Mouse (Mus musculus): Measurements from ENCODE around the gene Tspan10. TPM values are rescaled to one million over a fixed set of nuclear protein-coding genes. Genes with fewer than 3 reads are reported as not detected.
A peak's percentile ranks its signal among the peaks of the same experiment; 100 is the strongest.

The Tspan10 gene
- polyA plus RNA-seq, 1 experiment from 2014 or later, result not detected

GRCm38 (mm10) chr11:120453306-120453705 is 10.9 kb downstream of the Tspan10 start, which contains the start of gene Pde6g:
Gene Pde6g (minus strand): TSS chr11:120453500.
- H3K36me3 ChIP-seq (ENCODE audit: control insufficient read depth, insufficient read depth), result no peaks in the 10 kb centered on the region; the same call in 1 of the 2 replicates
- no peak within 1 kb of the TSS for H3K9ac ChIP-seq (ENCODE audit: low read depth, low read length)
- H3K4me3 ChIP-seq (ENCODE audit: low read depth, low read length), result no peak within 1 kb of the TSS
- H3K9me3 ChIP-seq (ENCODE audit: control insufficient read depth), result no peaks in the 10 kb centered on the region
- H3K4me1 ChIP-seq (replicated peaks; ENCODE audit: control insufficient read depth, insufficient read depth, low read length), result no peaks in the 10 kb centered on the region
- no peak within 1 kb of the TSS for H3K4me2 ChIP-seq (replicated peaks; ENCODE audit: low read depth)
- no peak for ATAC-seq
- H3K27ac ChIP-seq (ENCODE audit: low read depth, low read length), result no peak within 1 kb of the TSS
- WGBS, result 82% methylated on average over 4 of the region's 4 CpGs
- no peaks in the 10 kb centered on the region for H3K27me3 ChIP-seq (replicated peaks; ENCODE audit: control insufficient read depth, insufficient read depth, low read length)
- TF ChIP-seq CTCF (IDR thresholded peaks at IDR 0.05; ENCODE audit: low read depth), result no peak

- H3K4me2 ChIP-seq (replicated peaks; ENCODE audit: low read depth), result no peak overlapping the region
- no peaks in the 10 kb centered on the region for H3K9me3 ChIP-seq (ENCODE audit: control insufficient read depth)
- H3K9ac ChIP-seq (ENCODE audit: low read depth, low read length), result no peak overlapping the region
- ATAC-seq, result no peak
- 0 out of 2 replicates have a peak, but pooled peaks cover 3% of the 10 kb centered on the region for H3K4me1 ChIP-seq (replicated peaks; ENCODE audit: control insufficient read depth, insufficient read depth, low read length)
- H3K27me3 ChIP-seq (replicated peaks; ENCODE audit: control insufficient read depth, insufficient read depth, low read length), result no peaks in the 10 kb centered on the region
- TF ChIP-seq CTCF (IDR thresholded peaks at IDR 0.05; ENCODE audit: low read depth), result no peak
- no peaks in the 10 kb centered on the region; the same call in 1 of the 2 replicates for H3K36me3 ChIP-seq (ENCODE audit: control insufficient read depth, insufficient read depth)
- WGBS, result 95% methylated on average over 4 of the region's 4 CpGs
- no peak overlapping the region for H3K27ac ChIP-seq (ENCODE audit: low read depth, low read length)
- H3K4me3 ChIP-seq (ENCODE audit: low read depth, low read length), result no peak overlapping the region
Measured at GRCm38 (mm10) chr11:120454965-120455364, 12.5 kb downstream of the Tspan10 start.

GRCm38 (mm10) chr11:120455413-120455812 is 13.0 kb downstream of the Tspan10 start:
- no peak overlapping the region for H3K9ac ChIP-seq (ENCODE audit: low read depth, low read length)
- H3K4me2 ChIP-seq (replicated peaks; ENCODE audit: low read depth), result no peak overlapping the region
- TF ChIP-seq CTCF (IDR thresholded peaks at IDR 0.05; ENCODE audit: low read depth), result no peak
- 0 out of 2 replicates have a peak, but pooled peaks cover 3% of the 10 kb centered on the region for H3K4me1 ChIP-seq (replicated peaks; ENCODE audit: control insufficient read depth, insufficient read depth, low read length)
- WGBS, result 93% methylated on average over 7 of the region's 7 CpGs
- H3K9me3 ChIP-seq (ENCODE audit: control insufficient read depth), result no peaks in the 10 kb centered on the region
- no peaks in the 10 kb centered on the region for H3K27me3 ChIP-seq (replicated peaks; ENCODE audit: control insufficient read depth, insufficient read depth, low read length)
- no peak overlapping the region for H3K4me3 ChIP-seq (ENCODE audit: low read depth, low read length)
- H3K27ac ChIP-seq (ENCODE audit: low read depth, low read length), result no peak overlapping the region
- no peaks in the 10 kb centered on the region; the same call in 1 of the 2 replicates for H3K36me3 ChIP-seq (ENCODE audit: control insufficient read depth, insufficient read depth)
- no peak for ATAC-seq

- Histone ChIP-seq H3K4me1 (replicated peaks; ENCODE audit: control insufficient read depth, insufficient read depth, low read length) (0 out of 2 replicates have a peak, but pooled peaks cover 3% of the 10 kb centered on the region), H3K9me3 (ENCODE audit: control insufficient read depth) (no peaks in the 10 kb centered on the region), H3K4me2 (replicated peaks; ENCODE audit: low read depth) (peak overlapping the region; percentile 91), H3K36me3 (ENCODE audit: control insufficient read depth, insufficient read depth) (peaks cover 18% of the 10 kb centered on the region), H3K9ac (ENCODE audit: low read depth, low read length) (peak overlapping the region; percentile 83), H3K27me3 (replicated peaks; ENCODE audit: control insufficient read depth, insufficient read depth, low read length) (no peaks in the 10 kb centered on the region), H3K4me3 (ENCODE audit: low read depth, low read length) (peak overlapping the region; percentile 88), H3K27ac (ENCODE audit: low read depth, low read length) (peak overlapping the region; percentile 78)
- WGBS, result 20% methylated on average over 14 of the region's 14 CpGs
- no peak for TF ChIP-seq CTCF (IDR thresholded peaks at IDR 0.05; ENCODE audit: low read depth)
- 0 out of 2 replicates have a peak, but pooled peaks have one; percentile 2 for ATAC-seq
Measured at GRCm38 (mm10) chr11:120457370-120457769, 14.9 kb downstream of the Tspan10 start.

GRCm38 (mm10) chr11:120457772-120458751 is 15.6 kb downstream of the Tspan10 start, which contains the start of the genes Oxld1 and Ccdc137:
Gene Oxld1 (minus strand): TSS chr11:120458068.
Gene Ccdc137 (plus strand): TSS chr11:120458115.
- no peaks in the 10 kb centered on the region for H3K9me3 ChIP-seq (ENCODE audit: control insufficient read depth)
- ATAC-seq, result peak; percentile 79
- WGBS, result 3% methylated on average over 62 of the region's 62 CpGs
- H3K27me3 ChIP-seq (replicated peaks; ENCODE audit: control insufficient read depth, insufficient read depth, low read length), result no peaks in the 10 kb centered on the region
- peak within 1 kb of the TSS; percentile 83 for H3K9ac ChIP-seq (ENCODE audit: low read depth, low read length)
- no peak for TF ChIP-seq CTCF (IDR thresholded peaks at IDR 0.05; ENCODE audit: low read depth)
- H3K27ac ChIP-seq (ENCODE audit: low read depth, low read length), result peak within 1 kb of the TSS; percentile 78
- 0 out of 2 replicates have a peak, but pooled peaks cover 3% of the 10 kb centered on the region for H3K4me1 ChIP-seq (replicated peaks; ENCODE audit: control insufficient read depth, insufficient read depth, low read length)
- H3K4me2 ChIP-seq (replicated peaks; ENCODE audit: low read depth), result peak within 1 kb of the TSS; percentile 91
- H3K4me3 ChIP-seq (ENCODE audit: low read depth, low read length), result peak within 1 kb of the TSS; percentile 88
- H3K36me3 ChIP-seq (ENCODE audit: control insufficient read depth, insufficient read depth), result peaks cover 22% of the 10 kb centered on the region

All from intestine, postnatal 0 days (tissue).